Mouse (Mus musculus) heart, adult 2 months (tissue): ENCODE results near the gene Pip5k1c. TPM values are rescaled to one million over a fixed set of nuclear protein-coding genes. Genes with fewer than 3 reads are reported as not detected.

ENCODE experiments used
- DNase-seq, 2 experiments: peaks; one replicate each; pipeline ENCODE4 v3.0.0; 2021
- H3K27ac ChIP-seq: fragments of 200-600 bp; 2 replicates; pipeline ENCODE4 v1.8.1; 2022
- H3K27me3 ChIP-seq: fragments of 200-500 bp; 2 replicates; pipeline ENCODE4 v1.6.1; 2012; ENCODE audit warnings: mild to moderate bottlenecking, low read length, inconsistent platforms, mixed read lengths; ENCODE audit not compliant: control insufficient read depth, insufficient read depth
- H3K36me3 ChIP-seq: fragments of 200-500 bp; 2 replicates; pipeline ENCODE4 v1.6.1; 2012; ENCODE audit warnings: low read length, inconsistent platforms; ENCODE audit not compliant: control insufficient read depth, insufficient read depth
- H3K4me1 ChIP-seq: fragments of 200-500 bp; 2 replicates; pipeline ENCODE4 v1.6.1; 2011; ENCODE audit warnings: low read length; ENCODE audit not compliant: control insufficient read depth, insufficient read depth
- H3K4me3 ChIP-seq: fragments of 200-600 bp; 2 replicates; pipeline ENCODE4 v1.8.1; 2022
- H3K79me2 ChIP-seq: fragments of 200-500 bp; replicated peaks from 2 replicates; pipeline ENCODE4 v1.6.1; 2012; ENCODE audit warnings: mild to moderate bottlenecking, inconsistent platforms, low read length, moderate library complexity, mixed read lengths; ENCODE audit not compliant: control insufficient read depth, insufficient read depth
- H3K9ac ChIP-seq: fragments of 200-500 bp; 2 replicates; pipeline ENCODE4 v1.6.1; 2012; ENCODE audit warnings: low read depth, mild to moderate bottlenecking, control low read depth, inconsistent platforms, low read length, mixed read lengths
- CTCF ChIP-seq: fragments of 200-600 bp; IDR thresholded peaks from 2 replicates; pipeline ENCODE4 v1.8.1; 2022; ENCODE audit warnings: antibody characterized with exemption, mild to moderate bottlenecking, moderate library complexity
- EP300 ChIP-seq: fragments of 200-500 bp; IDR thresholded peaks from 2 replicates; pipeline ENCODE4 v1.6.1; 2011; ENCODE audit warnings: low read depth, low read length, control low read depth; ENCODE audit not compliant: insufficient read depth
- POLR2A ChIP-seq: fragments of 200-500 bp; IDR thresholded peaks from 2 replicates; pipeline ENCODE4 v1.6.1; 2011; ENCODE audit warnings: mild to moderate bottlenecking, low read depth, low read length, control low read depth; ENCODE audit not compliant: insufficient read depth
- WGBS: fragments of 180-500 bp; shearing (Covaris S2); methylation state at CpG from one replicate; pipeline ENCODE4 v1.1.7; 2018; 5-methylcytosine and 5-hydroxymethylcytosine counted together
- intact Hi-C: fragments of 180-260 bp; cut with DNase I; formaldehyde crosslinking; loops from one replicate; pipeline ENCODE4 v1.15.1; 2025
- polyA plus RNA-seq: library from polyadenylated mRNA; depleted of rRNA; stranded (reverse); fragments of >200 nt; gene quantifications from 2 replicates; pipeline ENCODE4 v1.2.3, GENCODE M21; 2012
- total RNA-seq, 2 experiments: library from RNA; stranded (reverse); gene quantifications; 2 replicates each; pipeline ENCODE4 v1.2.3; 2021

The Pip5k1c gene
- total and polyA plus RNA-seq, 3 experiments, result 27.0 to 37.5 (median 28.0) TPM

- TF ChIP-seq EP300 (no peak), CTCF (no peak), POLR2A (no peak)
- Histone ChIP-seq H3K36me3 (no peaks in the 10 kb centered on the region), H3K27me3 (no peaks in the 10 kb centered on the region), H3K9ac (no peak overlapping the region), H3K79me2 (no peaks in the 10 kb centered on the region), H3K4me3 (no peak overlapping the region), H3K4me1 (peaks cover 5% of the 10 kb centered on the region), H3K27ac (no peak overlapping the region)
- 89% methylated on average over 16 of the region's 16 CpGs for WGBS
- DNase-seq, result no peak
- intact Hi-C loops, result no loop called here
These were observed 22.8 kb downstream of the Pip5k1c start for GRCm38 (mm10) chr10:81315587-81315986.

GRCm38 (mm10) chr10:81316338-81317060, 23.7 kb downstream of the Pip5k1c start:
- no peak overlapping the region for H3K9ac ChIP-seq
- H3K4me3 ChIP-seq, result no peak overlapping the region
- 61% methylated on average over 16 of the region's 16 CpGs for whole genome bisulfite sequencing
- H3K36me3 ChIP-seq, result no peaks in the 10 kb centered on the region
- H3K4me1 ChIP-seq, result peaks cover 5% of the 10 kb centered on the region
- no peaks in the 10 kb centered on the region; the same call in 1 of the 2 replicates for H3K79me2 ChIP-seq
- no peaks in the 10 kb centered on the region for H3K27me3 ChIP-seq
- DNase-seq, result no peak
- TF ChIP-seq CTCF, result peak; percentile 63
- TF ChIP-seq POLR2A, result no peak
- intact Hi-C loops, result no loop called here
- H3K27ac ChIP-seq, result no peak overlapping the region

GRCm38 (mm10) chr10:81317273-81317672, 24.5 kb downstream of the Pip5k1c start:
- TF ChIP-seq POLR2A (no peak), CTCF (no peak), EP300 (no peak)
- Histone ChIP-seq H3K9ac (no peak overlapping the region), H3K36me3 (no peaks in the 10 kb centered on the region; the same call in 1 of the 2 replicates), H3K27me3 (no peaks in the 10 kb centered on the region), H3K4me3 (no peak overlapping the region), H3K4me1 (peaks cover 6% of the 10 kb centered on the region), H3K27ac (no peak overlapping the region), H3K79me2 (no peaks in the 10 kb centered on the region; the same call in 1 of the 2 replicates)
- peak in 1 of 2 experiments; percentile 52 for DNase-seq
- WGBS, result 49% methylated on average over 20 of the region's 20 CpGs
- intact Hi-C loops, result no loop called here

- Histone ChIP-seq H3K79me2 (no peaks in the 10 kb centered on the region; the same call in 1 of the 2 replicates), H3K36me3 (no peaks in the 10 kb centered on the region; the same call in 1 of the 2 replicates), H3K4me1 (peaks cover 6% of the 10 kb centered on the region), H3K4me3 (no peak overlapping the region), H3K27ac (no peak overlapping the region), H3K9ac (no peak overlapping the region), H3K27me3 (no peaks in the 10 kb centered on the region)
- TF ChIP-seq CTCF, result no peak
- no peak for TF ChIP-seq EP300
- no peak for TF ChIP-seq POLR2A
- 68% methylated on average over 13 of the region's 13 CpGs for WGBS
- DNase-seq, result peak in 1 of 2 experiments; percentile 49
- intact Hi-C loops, result loop anchor here (2.0 kb wide), 1 partner anchor 26 kb away; the partner anchor contains the start of gene Pip5k1c
These were observed 26.0 kb downstream of the Pip5k1c start for GRCm38 (mm10) chr10:81318589-81319329.

GRCm38 (mm10) chr10:81319330-81319699, 26.6 kb downstream of the Pip5k1c start:
- peak overlapping the region; percentile 75 for H3K9ac ChIP-seq
- TF ChIP-seq POLR2A, result no peak
- TF ChIP-seq EP300, result no peak
- peak; percentile 49 for TF ChIP-seq CTCF
- peaks cover 6% of the 10 kb centered on the region for H3K4me1 ChIP-seq
- DNase-seq, result peak in 1 of 2 experiments; percentile 40
- intact Hi-C loops, result loop anchor here (2.0 kb wide), 1 partner anchor 27 kb away; the partner anchor contains the start of gene Pip5k1c
- H3K4me3 ChIP-seq, result no peak overlapping the region
- H3K27ac ChIP-seq, result peak overlapping the region; percentile 99
- WGBS, result 41% methylated on average over 8 of the region's 8 CpGs
- H3K27me3 ChIP-seq, result no peaks in the 10 kb centered on the region
- H3K36me3 ChIP-seq, result no peaks in the 10 kb centered on the region; the same call in 1 of the 2 replicates
- H3K79me2 ChIP-seq, result no peaks in the 10 kb centered on the region; the same call in 1 of the 2 replicates
